Mouse (Mus musculus) kidney, embryonic 14.5 days (tissue): ENCODE measurements at regions not wholly inside any gene's neighbourhood (a gene's known extent, or its start where the extent isn't known, plus 50 kb on each side); places are given as distances from the start of the nearest gene placed in this dataset.
A peak's percentile ranks its signal among the peaks of the same experiment; 100 is the strongest.

Source experiments
- ATAC-seq: fragments of 200-750 bp; cut with Nextera tagmentation; 2 replicates; pipeline ENCODE4 v1.8.0; 2017; ENCODE audit warnings: moderate number of reproducible peaks, mild to moderate bottlenecking, moderate TSS enrichment, moderate library complexity; ENCODE audit not compliant: low FRiP score, low TSS enrichment
- H3K27ac ChIP-seq: fragments of 300-500 bp; sonication (generic); 2 replicates; pipeline ENCODE4 v1.5.1; 2014; ENCODE audit warnings: low read depth, mild to moderate bottlenecking, low read length, moderate library complexity, mixed read lengths
- H3K27me3 ChIP-seq: fragments of 300-500 bp; sonication (generic); 2 replicates; pipeline ENCODE4 v1.6.1; 2014; ENCODE audit warnings: mild to moderate bottlenecking, low read length; ENCODE audit not compliant: control insufficient read depth, insufficient read depth
- H3K36me3 ChIP-seq: fragments of 300-500 bp; sonication (generic); 2 replicates; pipeline ENCODE4 v1.6.1; 2014; ENCODE audit warnings: low read length, mixed read lengths; ENCODE audit not compliant: control insufficient read depth, insufficient read depth
- H3K4me1 ChIP-seq: fragments of 300-500 bp; sonication (generic); 2 replicates; pipeline ENCODE4 v1.6.1; 2014; ENCODE audit warnings: low read length, mixed read lengths; ENCODE audit not compliant: control insufficient read depth, insufficient read depth
- H3K4me2 ChIP-seq: fragments of 300-500 bp; sonication (generic); replicated peaks from 2 replicates; pipeline ENCODE4 v1.6.1; 2014; ENCODE audit warnings: low read depth, mild to moderate bottlenecking, low read length
- H3K4me3 ChIP-seq: fragments of 300-500 bp; sonication (generic); 2 replicates; pipeline ENCODE4 v1.5.1; 2014; ENCODE audit warnings: mild to moderate bottlenecking, low read length
- H3K9ac ChIP-seq: fragments of 300-500 bp; sonication (generic); 2 replicates; pipeline ENCODE4 v1.6.1; 2014; ENCODE audit warnings: low read depth, mild to moderate bottlenecking, low read length, moderate library complexity
- H3K9me3 ChIP-seq: fragments of 300-500 bp; sonication (generic); 2 replicates; pipeline ENCODE4 v1.6.1; 2016; ENCODE audit warnings: low read length; ENCODE audit not compliant: control insufficient read depth
- WGBS: fragments of 180-500 bp; shearing (Covaris S2); extraction: QIAGEN DNeasy Blood & Tissue Kit; methylation state at CpG from one replicate; pipeline ENCODE4 v1.1.7; 2014; 5-methylcytosine and 5-hydroxymethylcytosine counted together

DNA sequence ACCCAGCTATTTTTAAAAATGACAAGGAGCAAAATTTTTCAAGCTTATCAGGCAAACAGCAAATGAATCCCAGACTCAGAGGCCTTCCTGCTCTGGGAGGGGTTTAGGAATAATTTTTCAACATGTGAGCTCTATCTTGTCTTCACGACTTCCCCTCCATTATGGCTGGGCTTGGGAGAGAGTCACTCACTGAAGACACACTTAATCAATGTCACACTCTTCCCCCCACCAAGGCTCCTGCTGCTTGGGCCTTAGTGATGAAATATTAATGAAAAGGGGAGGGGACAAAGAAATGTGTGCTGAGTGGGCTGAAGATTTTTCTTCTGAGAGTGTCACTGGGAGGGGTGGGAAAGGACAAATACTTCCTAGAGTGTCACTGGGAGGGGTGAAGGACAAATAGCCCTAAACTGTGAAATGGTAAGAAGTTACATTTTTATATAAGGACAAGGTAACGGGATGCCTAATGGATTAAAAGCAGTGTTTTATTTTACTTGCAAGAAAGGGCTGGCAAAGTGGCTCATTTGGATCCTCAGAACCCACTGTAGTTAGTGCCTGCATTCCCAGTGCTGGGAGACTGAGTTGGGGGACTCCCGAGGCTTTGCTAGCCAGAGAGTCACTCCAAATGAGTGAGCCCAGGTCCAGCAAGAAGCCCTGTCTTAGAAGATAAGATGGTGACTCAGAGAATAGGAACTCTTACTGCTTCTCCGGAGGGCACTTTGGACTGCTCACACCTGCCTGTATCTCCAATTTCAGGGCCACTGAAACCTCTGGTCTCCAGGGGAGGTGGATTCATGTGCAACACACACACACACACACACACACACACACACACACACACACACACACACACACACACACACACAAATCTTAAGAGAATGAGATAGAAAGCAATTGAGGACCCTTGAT, 258.5 kb downstream of the Sox11 start:
- Histone ChIP-seq H3K27ac (no peak overlapping the region), H3K36me3 (no peaks in the 10 kb centered on the region), H3K4me3 (no peak overlapping the region), H3K4me2 (no peak overlapping the region), H3K4me1 (peaks cover 17% of the 10 kb centered on the region), H3K9ac (no peak overlapping the region), H3K27me3 (no peaks in the 10 kb centered on the region), H3K9me3 (no peaks in the 10 kb centered on the region)
- 36% methylated on average over 4 of the region's 4 CpGs for WGBS
- no peak for ATAC-seq

DNA sequence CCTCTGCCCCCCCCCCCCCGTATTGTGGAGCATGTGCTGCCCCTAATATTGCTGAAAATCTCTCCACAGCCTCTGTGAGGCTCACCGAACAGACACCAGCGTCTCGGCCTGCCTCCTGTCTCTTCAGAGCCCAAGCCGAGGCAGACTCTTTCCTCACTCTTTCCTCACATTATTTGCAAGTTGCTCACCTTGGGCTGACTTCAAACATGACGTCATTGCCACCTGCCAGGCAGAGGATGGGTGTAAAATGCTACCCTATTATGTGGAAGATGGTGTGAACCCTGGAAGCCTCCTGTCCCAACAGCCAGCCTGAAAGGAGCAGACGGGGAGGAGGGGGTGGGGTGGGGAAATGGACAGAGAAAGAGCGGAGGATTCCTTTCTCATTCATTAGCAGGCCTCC, 259.3 kb downstream of the Sox11 start:
- H3K4me1 ChIP-seq, result peaks cover 17% of the 10 kb centered on the region
- peak overlapping the region; percentile 45 for H3K4me2 ChIP-seq
- no peak overlapping the region for H3K27ac ChIP-seq
- WGBS, result 5% methylated on average over 8 of the region's 8 CpGs
- H3K9ac ChIP-seq, result peak overlapping the region; percentile 25; the same call in 1 of the 2 replicates
- H3K9me3 ChIP-seq, result no peaks in the 10 kb centered on the region
- no peaks in the 10 kb centered on the region for H3K36me3 ChIP-seq
- H3K4me3 ChIP-seq, result peak overlapping the region; percentile 20; the same call in 1 of the 2 replicates
- H3K27me3 ChIP-seq, result no peaks in the 10 kb centered on the region
- ATAC-seq, result peak; percentile 85

DNA sequence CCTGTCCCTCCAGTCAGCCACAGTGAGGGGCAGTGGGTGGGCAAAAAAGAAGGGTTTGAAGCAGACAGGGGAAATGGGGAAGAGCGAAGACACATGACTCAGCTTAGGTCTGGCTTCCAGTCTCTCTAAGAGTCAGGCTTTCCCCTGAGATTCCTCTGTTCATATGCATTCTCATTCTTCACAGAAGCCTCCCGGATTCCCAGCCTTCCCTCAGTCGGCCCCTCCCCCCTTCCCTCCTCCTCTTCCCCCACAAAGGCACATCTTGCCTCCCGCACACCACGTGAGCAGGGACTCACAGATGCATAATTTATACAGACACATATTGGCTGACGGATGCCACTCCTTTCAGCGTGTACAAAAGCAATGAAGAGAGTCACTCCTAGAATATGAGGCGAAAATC, 259.8 kb downstream of the Sox11 start:
- H3K4me1 ChIP-seq, result peaks cover 17% of the 10 kb centered on the region

DNA sequence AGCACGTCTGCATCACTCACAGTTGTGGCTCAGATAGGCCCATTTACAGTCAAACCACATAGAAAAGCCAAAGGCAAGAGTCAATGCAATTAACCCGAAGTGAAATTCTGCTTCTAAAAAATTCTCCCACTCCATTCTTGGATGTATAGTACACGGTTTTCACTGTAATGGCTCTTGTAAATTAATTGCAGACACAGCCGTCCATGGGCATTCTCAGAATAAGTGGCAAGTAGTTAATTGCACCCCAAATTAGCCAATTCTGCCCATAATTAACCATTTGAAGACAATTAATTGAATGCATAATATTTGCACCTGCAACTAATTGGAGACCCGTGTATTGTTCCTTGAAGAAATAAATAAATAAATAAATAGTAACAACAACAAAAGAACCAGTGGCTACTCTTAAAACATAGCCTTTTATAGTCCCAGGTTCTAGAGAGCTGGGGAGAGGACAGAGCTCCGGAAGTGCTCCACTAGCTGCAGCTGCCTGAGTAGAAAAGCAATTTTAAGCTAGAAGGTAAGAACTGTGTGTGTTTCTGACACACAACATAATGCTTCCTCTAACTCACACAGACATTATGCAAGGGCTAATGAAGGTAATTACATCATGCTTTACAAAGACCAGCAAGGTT, 266.2 kb downstream of the Sox11 start:
- H3K9ac ChIP-seq, result no peak overlapping the region
- no peak overlapping the region for H3K4me2 ChIP-seq
- H3K4me1 ChIP-seq, result peaks cover under 1% of the 10 kb centered on the region; the same call in 1 of the 2 replicates
- WGBS, result 72% methylated on average over 6 of the region's 6 CpGs
- H3K27me3 ChIP-seq, result no peaks in the 10 kb centered on the region
- H3K27ac ChIP-seq, result no peak overlapping the region
- H3K36me3 ChIP-seq, result no peaks in the 10 kb centered on the region
- no peak for ATAC-seq
- no peaks in the 10 kb centered on the region for H3K9me3 ChIP-seq
- H3K4me3 ChIP-seq, result no peak overlapping the region

More for the DNA sequence above, 259.8 kb downstream of the Sox11 start:
- H3K27ac ChIP-seq, result no peak overlapping the region
- H3K9ac ChIP-seq, result peak overlapping the region; percentile 25; the same call in 1 of the 2 replicates
- no peaks in the 10 kb centered on the region for H3K36me3 ChIP-seq
- H3K9me3 ChIP-seq, result no peaks in the 10 kb centered on the region
- H3K4me3 ChIP-seq, result peak overlapping the region; percentile 20; the same call in 1 of the 2 replicates
- no peaks in the 10 kb centered on the region for H3K27me3 ChIP-seq
- 2% methylated on average over 8 of the region's 8 CpGs for WGBS
- peak overlapping the region; percentile 45 for H3K4me2 ChIP-seq
- ATAC-seq, result peak; percentile 87

DNA sequence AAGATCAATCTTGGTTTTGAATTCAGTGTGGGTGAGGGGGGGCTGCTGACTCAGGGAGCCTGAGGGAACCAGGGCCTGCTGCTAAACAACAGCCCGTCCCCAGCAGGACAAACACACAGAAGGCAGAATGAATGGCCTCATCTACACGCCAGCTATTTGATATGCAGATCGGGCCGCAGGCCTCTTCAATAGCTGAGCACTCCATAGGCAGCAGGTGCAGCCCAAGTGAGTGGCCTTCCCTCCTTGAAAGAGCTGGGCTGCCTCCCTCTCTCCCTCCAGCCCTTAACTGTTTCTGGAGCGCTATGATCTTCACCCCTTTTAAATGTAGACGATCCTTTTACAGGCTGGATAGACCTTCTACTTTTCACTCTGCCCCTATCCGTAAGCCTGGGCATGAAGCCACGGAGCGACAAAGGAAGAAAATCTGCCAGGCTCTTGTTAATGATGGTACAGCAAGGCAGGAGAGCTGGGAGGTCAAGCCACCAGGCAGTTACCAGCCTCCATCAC, 277.3 kb downstream of the Sox11 start:
- Histone ChIP-seq H3K4me2 (no peak overlapping the region), H3K27me3 (no peaks in the 10 kb centered on the region), H3K4me1 (peaks cover 16% of the 10 kb centered on the region), H3K4me3 (no peak overlapping the region), H3K9me3 (no peaks in the 10 kb centered on the region), H3K36me3 (no peaks in the 10 kb centered on the region), H3K27ac (no peak overlapping the region), H3K9ac (no peak overlapping the region)
- WGBS, result 37% methylated on average over 9 of the region's 9 CpGs
- no peak for ATAC-seq

DNA sequence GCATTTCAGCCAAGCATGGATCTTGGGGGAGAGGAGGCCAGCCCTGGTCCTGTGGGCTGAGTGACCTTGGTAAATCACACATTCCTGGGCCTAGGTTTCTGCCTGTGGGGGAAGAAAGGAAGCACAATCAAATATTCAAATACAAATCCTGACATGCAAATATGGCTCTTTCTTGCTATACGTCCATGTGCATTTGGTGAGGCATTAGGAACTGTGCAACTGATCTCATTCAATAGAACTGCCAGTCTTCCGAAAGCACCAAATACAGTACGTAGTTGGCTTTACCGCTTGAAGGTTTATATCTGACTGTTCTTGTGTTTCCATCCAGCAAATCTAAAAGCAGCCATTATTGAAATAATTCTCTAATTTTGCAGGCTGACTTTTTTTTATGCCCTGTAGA, 278.9 kb downstream of the Sox11 start:
- no peak overlapping the region for H3K9ac ChIP-seq
- no peak for ATAC-seq
- H3K27me3 ChIP-seq, result no peaks in the 10 kb centered on the region
- no peak overlapping the region for H3K4me3 ChIP-seq
- H3K9me3 ChIP-seq, result no peaks in the 10 kb centered on the region
- H3K27ac ChIP-seq, result no peak overlapping the region
- peaks cover 20% of the 10 kb centered on the region for H3K4me1 ChIP-seq
- no peaks in the 10 kb centered on the region for H3K36me3 ChIP-seq
- no peak overlapping the region for H3K4me2 ChIP-seq
- 91% methylated on average over 4 of the region's 4 CpGs for WGBS

DNA sequence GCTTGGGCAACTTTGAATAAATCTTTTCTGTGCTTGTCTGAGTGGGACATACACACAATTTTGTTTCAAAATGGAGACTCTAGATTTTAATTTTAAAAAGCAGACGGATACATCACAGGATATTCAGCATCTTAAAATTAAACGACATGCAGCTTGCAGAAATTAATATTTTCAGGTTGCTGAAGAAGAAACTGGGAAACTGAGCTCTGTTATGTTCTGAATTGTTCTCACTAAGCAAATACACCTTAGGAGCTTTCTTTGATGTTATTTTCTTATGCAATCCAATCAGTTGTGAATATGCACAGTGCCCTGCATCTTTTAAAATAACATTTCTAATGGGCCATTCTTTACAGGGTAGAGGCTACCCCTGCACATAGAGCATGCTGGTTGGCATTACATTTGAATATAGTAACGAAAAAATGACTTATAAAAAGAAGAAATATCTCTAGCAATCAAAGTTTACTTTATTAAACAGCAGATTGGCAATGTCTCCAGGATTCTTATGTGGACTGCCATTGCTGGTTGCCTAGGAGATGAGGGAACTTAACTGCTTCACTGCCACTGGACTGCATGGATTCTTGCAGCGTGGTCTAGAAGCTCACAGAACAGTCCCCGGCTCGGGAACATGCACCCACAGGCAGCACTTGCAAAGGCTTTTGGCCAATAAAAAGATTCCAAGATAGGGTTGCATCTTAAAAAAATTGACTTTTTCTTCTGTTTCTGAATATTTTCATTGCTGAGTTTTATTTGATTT, 279.7 kb downstream of the Sox11 start:
- H3K36me3 ChIP-seq, result no peaks in the 10 kb centered on the region
- ATAC-seq, result no peak
- 78% methylated on average over 6 of the region's 6 CpGs for WGBS
- H3K27ac ChIP-seq, result no peak overlapping the region
- H3K4me2 ChIP-seq, result peak overlapping the region; percentile 57
- H3K9ac ChIP-seq, result no peak overlapping the region
- peaks cover 20% of the 10 kb centered on the region for H3K4me1 ChIP-seq
- H3K4me3 ChIP-seq, result no peak overlapping the region
- no peaks in the 10 kb centered on the region for H3K27me3 ChIP-seq
- no peaks in the 10 kb centered on the region for H3K9me3 ChIP-seq

DNA sequence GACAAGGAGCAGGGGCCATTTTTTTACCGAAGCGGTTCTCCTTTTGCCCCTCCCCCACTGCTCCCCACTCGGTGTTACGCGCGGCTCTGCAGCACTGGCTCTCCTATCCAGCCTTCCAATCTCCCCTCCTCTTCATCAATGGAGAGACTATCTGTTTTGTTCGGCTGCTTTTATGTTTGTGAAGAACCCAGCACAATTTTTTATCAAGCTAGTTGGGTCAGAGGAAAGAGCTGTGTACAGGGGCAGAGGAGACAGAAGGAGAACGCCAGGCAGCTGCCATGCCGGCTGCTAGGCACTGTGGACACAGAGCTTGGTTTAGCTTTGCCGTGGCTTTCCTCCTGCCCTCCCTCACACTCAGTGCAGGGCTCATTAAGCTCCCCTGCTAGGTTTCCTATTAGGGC, 280.3 kb downstream of the Sox11 start:
- Histone ChIP-seq H3K4me2 (peak overlapping the region; percentile 57), H3K4me3 (peak overlapping the region; percentile 32), H3K4me1 (peaks cover 20% of the 10 kb centered on the region), H3K27me3 (no peaks in the 10 kb centered on the region), H3K36me3 (no peaks in the 10 kb centered on the region), H3K27ac (peak overlapping the region; percentile 43; the same call in 1 of the 2 replicates), H3K9ac (peak overlapping the region; percentile 51), H3K9me3 (no peaks in the 10 kb centered on the region)
- 0% methylated on average over 10 of the region's 10 CpGs for WGBS
- ATAC-seq, result peak; percentile 91
